Mouse (Mus musculus) heart, embryonic 14.5 days (tissue): ENCODE measurements around the gene Htr5b. TPM values are rescaled to one million over a fixed set of nuclear protein-coding genes. Genes with fewer than 3 reads are reported as not detected.

ENCODE experiments used
- ATAC-seq: fragments of 200-750 bp; cut with Nextera tagmentation; 2 replicates; pipeline ENCODE4 v1.8.0; 2017; ENCODE audit warnings: low read depth, moderate TSS enrichment; ENCODE audit not compliant: insufficient number of reproducible peaks, insufficient read depth, low FRiP score
- H3K27ac ChIP-seq, 2 experiments: fragments of 200-500 bp in 1 of 2; fragments of 300-500 bp in 1 of 2; sonication (generic) in 1 of 2; replicated peaks in 1 of 2; 2 replicates each; pipeline ENCODE4 v1.5.1; 2012 to 2014; ENCODE audit warnings: low read depth in 2 of 2, low read length in 2 of 2, control low read depth in 1 of 2, mild to moderate bottlenecking in 1 of 2, mixed read lengths in 1 of 2; ENCODE audit not compliant: control insufficient read depth in 1 of 2, insufficient read depth in 1 of 2
- H3K27me3 ChIP-seq: fragments of 300-500 bp; sonication (generic); 2 replicates; pipeline ENCODE4 v1.6.1; 2014; ENCODE audit warnings: mild to moderate bottlenecking, low read length, control low read depth; ENCODE audit not compliant: control insufficient read depth, insufficient read depth
- H3K36me3 ChIP-seq: fragments of 300-500 bp; sonication (generic); 2 replicates; pipeline ENCODE4 v1.6.1; 2014; ENCODE audit warnings: mild to moderate bottlenecking, control low read depth, low read length, mixed read lengths; ENCODE audit not compliant: control insufficient read depth, insufficient read depth
- H3K4me1 ChIP-seq, 2 experiments: fragments of 200-500 bp in 1 of 2; fragments of 300-500 bp in 1 of 2; sonication (generic) in 1 of 2; 2 replicates each; pipeline ENCODE4 v1.6.1; 2012 to 2014; ENCODE audit warnings: low read length in 2 of 2, control low read depth in 1 of 2, mixed read lengths in 1 of 2; ENCODE audit not compliant: control insufficient read depth in 2 of 2, insufficient read depth in 2 of 2
- H3K4me2 ChIP-seq: fragments of 300-500 bp; sonication (generic); 2 replicates; pipeline ENCODE4 v1.6.1; 2014; ENCODE audit warnings: mild to moderate bottlenecking, low read length
- H3K4me3 ChIP-seq, 2 experiments: fragments of 200-500 bp in 1 of 2; fragments of 300-500 bp in 1 of 2; sonication (generic) in 1 of 2; 2 replicates each; pipeline ENCODE4 v1.5.1; 2012 to 2014; ENCODE audit warnings: low read length in 2 of 2, mild to moderate bottlenecking in 2 of 2, control low read depth in 1 of 2, low read depth in 1 of 2, moderate library complexity in 1 of 2; ENCODE audit not compliant: control insufficient read depth in 1 of 2, insufficient read depth in 1 of 2
- H3K9ac ChIP-seq: fragments of 300-500 bp; sonication (generic); 2 replicates; pipeline ENCODE4 v1.6.1; 2014; ENCODE audit warnings: mild to moderate bottlenecking, low read length
- H3K9me3 ChIP-seq: fragments of 300-500 bp; sonication (generic); 2 replicates; pipeline ENCODE4 v1.6.1; 2016; ENCODE audit warnings: low read length, control low read depth; ENCODE audit not compliant: control insufficient read depth
- WGBS: fragments of 180-500 bp; shearing (Covaris S2); extraction: QIAGEN DNeasy Blood & Tissue Kit; methylation state at CpG from one replicate; pipeline ENCODE4 v1.1.7; 2014; 5-methylcytosine and 5-hydroxymethylcytosine counted together
- polyA plus RNA-seq: library from polyadenylated mRNA; unstranded; fragments of >200 nt; fragmentation: Nextera tagmentation; extraction: Ambion mirVana; gene quantifications from 2 replicates; pipeline ENCODE4 v1.2.1, GENCODE M21; 2014

Gene Htr5b
- polyA plus RNA-seq, 1 experiment from 2014 or later, result not detected

DNA sequence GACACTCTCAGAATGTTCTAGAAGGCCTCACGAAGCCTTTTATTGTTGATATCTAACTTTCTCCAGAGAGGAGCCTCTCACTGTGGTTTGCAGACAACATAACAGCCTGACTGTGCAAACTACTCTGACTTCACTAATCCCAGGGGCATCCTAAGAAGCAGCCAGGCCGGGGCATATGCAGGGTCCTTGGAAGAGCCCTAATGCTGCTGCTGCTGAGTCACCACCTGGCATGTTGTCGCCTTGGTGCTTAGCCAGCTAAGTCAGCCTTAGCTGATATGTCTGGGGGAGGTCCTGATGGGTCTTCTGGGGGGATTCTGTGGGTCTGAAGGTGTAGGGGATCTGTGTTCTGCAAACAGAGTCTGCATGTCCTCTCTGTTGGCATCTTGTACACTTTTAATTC, 62.0 kb downstream of the Htr5b start:
- H3K9ac ChIP-seq, result no peak overlapping the region
- no peak for ATAC-seq
- H3K4me1 ChIP-seq, result no peaks in the 10 kb centered on the region
- no peak overlapping the region for H3K27ac ChIP-seq
- H3K36me3 ChIP-seq, result peaks cover 79% of the 10 kb centered on the region
- 71% methylated on average over 3 of the region's 3 CpGs for WGBS
- no peak overlapping the region for H3K4me3 ChIP-seq
- H3K9me3 ChIP-seq, result no peaks in the 10 kb centered on the region
- H3K27me3 ChIP-seq, result no peaks in the 10 kb centered on the region
- H3K4me2 ChIP-seq, result no peak overlapping the region

DNA sequence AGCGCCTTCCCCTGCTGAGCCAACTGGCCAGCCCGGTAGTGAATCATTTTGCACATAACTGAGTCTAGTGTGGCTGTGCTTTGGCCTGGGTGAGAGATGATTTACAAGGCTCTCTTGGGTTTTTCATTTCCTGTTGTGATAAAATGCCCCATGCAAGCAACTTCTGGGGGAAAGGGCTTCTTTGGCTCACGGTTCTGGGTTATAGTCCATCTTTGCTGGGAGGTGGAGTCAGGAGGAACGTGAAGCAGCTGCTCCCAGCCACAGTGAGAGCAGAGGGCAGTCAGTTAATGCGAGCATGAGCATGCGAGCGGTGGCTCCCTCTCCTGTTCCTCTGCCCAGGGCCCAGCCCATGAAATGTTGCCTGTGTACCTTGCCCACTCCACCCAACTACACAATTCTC, 64.5 kb downstream of the Htr5b start:
- no peak overlapping the region for H3K4me2 ChIP-seq
- peaks cover 69% of the 10 kb centered on the region for H3K36me3 ChIP-seq
- 81% methylated on average over 7 of the region's 7 CpGs for WGBS
- no peaks in the 10 kb centered on the region for H3K4me1 ChIP-seq
- H3K27me3 ChIP-seq, result no peaks in the 10 kb centered on the region
- no peaks in the 10 kb centered on the region for H3K9me3 ChIP-seq
- no peak overlapping the region for H3K27ac ChIP-seq
- H3K4me3 ChIP-seq, result no peak overlapping the region
- no peak for ATAC-seq
- no peak overlapping the region for H3K9ac ChIP-seq

DNA sequence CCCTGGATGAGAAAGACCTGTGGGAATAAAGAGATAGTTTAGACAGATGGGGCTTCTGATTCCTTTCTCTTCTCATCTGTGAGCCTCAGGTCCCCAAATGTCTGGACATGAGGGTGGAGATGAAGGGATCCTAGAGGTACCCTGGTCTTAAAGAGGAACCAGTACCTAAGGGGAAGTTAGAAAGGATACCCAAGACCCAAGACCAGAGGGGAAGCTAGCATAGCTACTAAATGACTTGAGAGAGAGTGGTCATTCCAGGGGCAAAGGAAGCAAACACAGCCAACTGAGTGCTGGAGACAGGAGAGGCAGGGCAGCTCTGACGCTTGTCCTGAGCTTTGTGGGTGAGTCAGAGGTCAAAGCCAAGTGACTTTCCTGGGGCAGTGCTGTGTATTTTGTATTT, 65.6 kb downstream of the Htr5b start:
- Histone ChIP-seq H3K9ac (no peak overlapping the region), H3K27ac (no peak overlapping the region), H3K4me3 (no peak overlapping the region), H3K9me3 (no peaks in the 10 kb centered on the region), H3K27me3 (no peaks in the 10 kb centered on the region), H3K36me3 (peaks cover 62% of the 10 kb centered on the region), H3K4me2 (no peak overlapping the region), H3K4me1 (no peaks in the 10 kb centered on the region)
- no peak for ATAC-seq
- WGBS, result 50% methylated on average over 1 of the region's 1 CpGs

DNA sequence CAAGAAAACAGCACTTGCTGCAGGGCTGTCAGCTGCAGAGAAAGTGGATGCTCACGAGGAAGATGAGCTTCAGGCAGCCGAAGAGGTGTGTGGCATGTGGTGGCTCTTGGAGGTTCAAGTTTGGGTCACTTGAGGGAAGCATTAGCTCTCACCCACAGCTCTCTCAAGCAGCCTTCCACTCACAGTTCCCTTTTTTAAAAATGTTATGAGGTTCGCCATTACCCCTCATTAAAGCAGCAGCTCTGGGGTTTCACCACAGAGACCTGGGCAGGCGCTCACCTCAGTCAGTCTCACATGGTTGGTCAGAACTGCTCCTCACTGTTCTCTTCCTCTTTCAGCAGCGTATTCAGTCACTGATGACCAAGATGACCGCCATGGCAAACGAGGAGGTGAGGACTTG, 66.4 kb downstream of the Htr5b start:
- H3K9me3 ChIP-seq, result no peaks in the 10 kb centered on the region
- H3K9ac ChIP-seq, result no peak overlapping the region

DNA sequence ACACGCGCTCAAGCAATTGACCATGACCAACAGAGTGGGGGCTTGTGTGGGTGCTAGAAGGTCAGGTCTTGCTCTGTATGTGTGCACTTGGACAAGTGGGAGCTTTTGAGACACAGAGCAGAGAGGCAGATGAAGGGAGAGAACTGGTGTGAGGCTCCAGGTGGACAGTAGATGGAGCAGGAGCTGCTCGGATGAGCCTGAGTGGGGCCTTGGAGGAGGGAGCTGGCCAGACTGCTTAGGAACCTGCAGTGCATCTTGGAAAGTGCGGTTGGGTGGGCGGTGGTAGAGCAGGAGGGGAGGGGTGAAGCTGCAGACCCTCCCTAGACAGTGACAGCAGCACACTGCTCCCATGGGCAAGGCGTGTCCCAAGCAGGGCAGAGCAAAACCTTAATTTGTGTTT, 68.2 kb downstream of the Htr5b start:
- H3K9me3 ChIP-seq, result no peaks in the 10 kb centered on the region
- no peak for ATAC-seq
- H3K4me2 ChIP-seq, result no peak overlapping the region
- peaks cover 61% of the 10 kb centered on the region for H3K36me3 ChIP-seq
- WGBS, result 81% methylated on average over 6 of the region's 6 CpGs
- H3K27ac ChIP-seq, result no peak overlapping the region
- no peaks in the 10 kb centered on the region for H3K4me1 ChIP-seq
- H3K4me3 ChIP-seq, result no peak overlapping the region
- no peak overlapping the region for H3K9ac ChIP-seq
- H3K27me3 ChIP-seq, result no peaks in the 10 kb centered on the region

More for the DNA sequence above, 66.4 kb downstream of the Htr5b start:
- no peaks in the 10 kb centered on the region for H3K27me3 ChIP-seq
- H3K27ac ChIP-seq, result no peak overlapping the region
- H3K36me3 ChIP-seq, result peaks cover 64% of the 10 kb centered on the region
- no peaks in the 10 kb centered on the region for H3K4me1 ChIP-seq
- ATAC-seq, result no peak
- H3K4me2 ChIP-seq, result no peak overlapping the region
- H3K4me3 ChIP-seq, result no peak overlapping the region
- WGBS, result 79% methylated on average over 7 of the region's 7 CpGs

Other genes with a start within 250 kb of the Htr5b start
- 25.0 and 30.7 TPM in 2 replicates for gene Insig2, start 195.9 kb downstream of the Htr5b start, polyA plus RNA-seq
- 6.4 and 8.2 TPM in 2 replicates for gene Ccdc93, start 97.4 kb downstream of the Htr5b start, polyA plus RNA-seq
- gene Ddx18, start 39.5 kb upstream of the Htr5b start, polyA plus RNA-seq, result 32.1 and 35.7 TPM in 2 replicates